Mouse (Mus musculus) liver, embryonic 14.5 days (tissue): ENCODE measurements around the gene Zfp423.

Experiments used
- CTCF ChIP-seq: IDR thresholded peaks from 2 replicates; pipeline ENCODE4 v1.5.1; 2016; ENCODE audit warnings: antibody characterized with exemption, low read depth, control low read depth
- EP300 ChIP-seq: IDR thresholded peaks from 2 replicates; pipeline ENCODE4 v1.6.1; 2016; ENCODE audit warnings: antibody characterized with exemption, low read depth

DNA sequence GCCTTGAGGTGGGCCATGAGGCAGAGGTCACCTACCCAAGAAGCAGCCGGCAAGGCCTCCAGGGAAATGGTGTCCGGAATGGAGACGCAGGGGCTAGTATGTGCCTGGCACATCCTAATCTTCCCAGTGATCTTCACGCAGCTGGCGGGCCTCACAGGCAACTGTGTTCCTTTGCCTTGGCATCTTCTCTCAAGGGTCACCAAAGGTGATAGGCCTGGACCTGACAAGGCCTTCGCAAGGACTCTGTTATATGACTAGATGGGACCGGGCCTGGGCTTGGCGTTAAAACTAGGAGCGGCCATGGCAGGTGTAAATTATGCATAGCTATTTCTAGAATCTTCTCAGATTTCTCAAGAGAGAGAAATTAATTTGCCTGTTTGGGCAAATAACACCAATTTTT is 303.4 kb downstream of the Zfp423 start:
- TF ChIP-seq CTCF (no peak), EP300 (no peak)
